Mouse (Mus musculus): Measurements from ENCODE around the gene Cdc42bpg.

GRCm38 (mm10) chr19:6303831-6304230 lies 2.4 kb upstream of the Cdc42bpg start:
- TF ChIP-seq CTCF (IDR thresholded peaks at IDR 0.05; ENCODE audit: borderline replicate concordance, insufficient read depth, low read depth, low read length) (no peak), POLR2A (IDR thresholded peaks at IDR 0.05; ENCODE audit: borderline replicate concordance, insufficient read depth, low read length) (no peak)

Data from cerebellum, adult 2 months (tissue).